10 mouse cellular contexts compared by ENCODE assay signal in the genomic region with DNA sequence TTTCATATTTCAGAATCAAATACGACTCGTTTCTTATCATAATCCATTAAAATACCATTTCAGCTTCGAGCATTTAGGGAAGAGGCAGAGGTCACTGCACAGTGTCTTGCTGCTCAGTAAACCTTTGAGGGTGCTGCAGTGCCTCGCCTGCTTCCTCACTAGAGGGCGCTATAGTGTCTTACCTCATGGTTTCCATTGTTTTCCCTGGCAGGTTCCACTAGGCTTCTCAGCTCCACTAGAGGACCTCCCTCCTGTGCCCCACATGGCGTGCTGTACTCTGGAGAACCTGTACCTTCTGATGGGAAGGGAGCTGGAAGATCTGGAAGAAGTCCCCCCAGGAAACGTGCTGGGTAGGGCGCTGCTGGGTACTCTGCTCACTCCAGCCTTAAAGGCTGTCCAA. TPM values are rescaled to one million over a fixed set of nuclear protein-coding genes. Genes with fewer than 3 reads are reported as not detected.
DNase-seq lines count a peak whose midpoint lies in the region; ATAC-seq and TF ChIP-seq lines count a peak whose summit lies in the region.
"Had no signal": no experiment of that assay in that cellular context is flagged by ENCODE, and none has a peak within 500 bp of the region (broad histone marks: within the 10 kb centered on the region; RNA-seq: fewer than 3 reads in every experiment).

No protein-coding gene starts in this region.

- peaks cover 47% of the 10 kb centered on the region for H3K36me3 ChIP-seq in liver, adult 2 months (ENCODE audit: control insufficient read depth, insufficient read depth, low read length)
- H3K36me3 ChIP-seq in liver, embryonic 11.5 days (ENCODE audit: control insufficient read depth, insufficient read depth, low read length): peaks cover 13% of the 10 kb centered on the region

- no peaks in the 10 kb centered on the region for H3K4me1 ChIP-seq in liver, adult 2 months (ENCODE audit: control insufficient read depth, insufficient read depth, low read length)
- H3K4me1 ChIP-seq in liver, embryonic 11.5 days (replicated peaks; ENCODE audit: control insufficient read depth, insufficient read depth, low read length): no peaks in the 10 kb centered on the region
- no peaks in the 10 kb centered on the region for H3K4me1 ChIP-seq in bone marrow, adult 2 months (ENCODE audit: control insufficient read depth, insufficient read depth, low read length)
- H3K4me1 ChIP-seq: lung, embryonic 15.5 days; neural tube, embryonic 12.5 days had no signal

- no peaks in the 10 kb centered on the region for H3K27me3 ChIP-seq in liver, adult 2 months (ENCODE audit: control insufficient read depth, insufficient read depth, low read length)
- H3K27me3 ChIP-seq in liver, embryonic 11.5 days (replicated peaks; ENCODE audit: control insufficient read depth, insufficient read depth, low read length): no peaks in the 10 kb centered on the region
- H3K27me3 ChIP-seq: lung, embryonic 15.5 days; neural tube, embryonic 12.5 days had no signal

- H3K4me2 ChIP-seq in liver, embryonic 11.5 days: no peak overlapping the region
- H3K4me2 ChIP-seq: heart, embryonic 11.5 days; lung, embryonic 15.5 days; neural tube, embryonic 12.5 days had no signal

- no peak for TF ChIP-seq POLR2A in liver, adult 2 months (IDR thresholded peaks at IDR 0.05; ENCODE audit: extremely low read depth, insufficient read depth, low read length)
- TF ChIP-seq POLR2A in bone marrow, adult 2 months (IDR thresholded peaks at IDR 0.05; ENCODE audit: borderline replicate concordance, control insufficient read depth, low read depth, low read length): no peak

- no peaks in the 10 kb centered on the region for H3K79me2 ChIP-seq in liver, adult 2 months (ENCODE audit: control insufficient read depth, insufficient read depth, low read length)

- no peak overlapping the region for H3K27ac ChIP-seq in liver, adult 2 months (replicated peaks; ENCODE audit: insufficient read depth, low read depth, low read length)
- H3K27ac ChIP-seq in liver, embryonic 11.5 days (ENCODE audit: low read depth, low read length): no peak overlapping the region
- H3K27ac ChIP-seq in bone marrow, adult 2 months (ENCODE audit: control insufficient read depth, insufficient read depth, low read depth, low read length, poor library complexity): no peak overlapping the region
- H3K27ac ChIP-seq: lung, embryonic 15.5 days; neural tube, embryonic 12.5 days had no signal

- no peak for ATAC-seq in liver, embryonic 11.5 days (replicated peaks; ENCODE audit: low FRiP score)
- peak; percentile 80 for ATAC-seq in megakaryocyte, adult 5-6 weeks (ENCODE audit: poor library complexity, severe bottlenecking)
- ATAC-seq in cerebellum, adult (ENCODE audit: insufficient number of reproducible peaks, low FRiP score, low TSS enrichment): no peak

- WGBS in liver, adult 2 months: 84% methylated on average over 8 of the region's 8 CpGs
- 66% methylated on average over 8 of the region's 8 CpGs for WGBS in liver, embryonic 11.5 days
- 76% methylated on average over 8 of the region's 8 CpGs for WGBS in bone marrow, adult 2 months

- H3K4me3 ChIP-seq in liver, adult 2 months (ENCODE audit: insufficient read depth, low read depth, low read length): no peak overlapping the region
- H3K4me3 ChIP-seq in liver, embryonic 11.5 days (ENCODE audit: low read depth, low read length): no peak overlapping the region
- no peak overlapping the region for H3K4me3 ChIP-seq in bone marrow, adult 2 months (replicated peaks; ENCODE audit: control insufficient read depth, low read depth, low read length)
- H3K4me3 ChIP-seq: lung, embryonic 15.5 days; neural tube, embryonic 12.5 days had no signal

- TF ChIP-seq CTCF in liver, adult 2 months (IDR thresholded peaks at IDR 0.05; ENCODE audit: low read depth, low read length): peak; percentile 62
- peak; percentile 72 for TF ChIP-seq CTCF in bone marrow, adult 2 months (IDR thresholded peaks at IDR 0.05; ENCODE audit: control insufficient read depth, insufficient read depth, low read length)

- DNase-seq in liver, adult 2 months (ENCODE audit: extremely low read depth, low read depth, low spot score): peak; percentile 16
- DNase-seq in liver, embryonic 11.5 days (ENCODE audit: low spot score): no peak
- peak; percentile 79 for DNase-seq in ES-CJ7 (ENCODE audit: low read depth, low spot score)
- DNase-seq in layer of hippocampus, adult 8-10 months (ENCODE audit: low spot score in 2 of 2): no peak

- H3K9ac ChIP-seq in liver, adult 2 months (ENCODE audit: low read depth, low read length): no peak overlapping the region
- H3K9ac ChIP-seq in liver, embryonic 11.5 days (ENCODE audit: low read depth, low read length): no peak overlapping the region
- H3K9ac ChIP-seq: lung, embryonic 15.5 days; neural tube, embryonic 12.5 days had no signal

- H3K9me3 ChIP-seq in liver, embryonic 11.5 days (ENCODE audit: control insufficient read depth, low read length): no peaks in the 10 kb centered on the region
- H3K9me3 ChIP-seq: lung, embryonic 15.5 days; neural tube, embryonic 12.5 days had no signal

RNA-seq across cellular contexts. Expression of gene Efl1, which starts 49.3 kb away (rescaled TPM):
- total RNA-seq in liver, adult 2 months (2014; rRNA removed): 7.3 and 8.2 TPM in 2 replicates
- polyA plus RNA-seq in liver, adult 2 months (2012; rRNA removed): 2.0 and 2.4 TPM in 2 replicates
- 20.9 and 21.7 TPM in 2 replicates for polyA plus RNA-seq in liver, embryonic 11.5 days (2014; fragmentation: Nextera tagmentation; extraction: Ambion mirVana)
- polyA plus RNA-seq in bone marrow, adult 2 months (2011; ENCODE audit: insufficient read depth, insufficient read length, low replicate concordance, missing spikeins): 2.6 and 6.8 TPM in 2 replicates
- 12.8 and 14.7 TPM in 2 replicates for total RNA-seq in megakaryocyte, adult 5-6 weeks (2015)
- total RNA-seq in megakaryocyte, adult 5-6 weeks (2017): 11.8 and 13.3 TPM in 2 replicates
- total RNA-seq in layer of hippocampus, adult 8-10 months (2022): 10 to 100 TPM; 18.1 to 25.6 (median 19.1) TPM

RNA-seq across cellular contexts. Expression of gene Saxo2, which starts 49.3 kb away (rescaled TPM):
- 0.81 and 0.83 TPM in 2 replicates for total RNA-seq in liver, adult 2 months (2014; rRNA removed)
- polyA plus RNA-seq in liver, adult 2 months (2012; rRNA removed): 1.6 TPM in 1 of 2 replicates, not detected in the other
- polyA plus RNA-seq in liver, embryonic 11.5 days (2014; fragmentation: Nextera tagmentation; extraction: Ambion mirVana): 2.5 and 3.4 TPM in 2 replicates
- polyA plus RNA-seq in bone marrow, adult 2 months (2011; ENCODE audit: insufficient read depth, insufficient read length, low replicate concordance, missing spikeins): not detected in 2 replicates
- total RNA-seq in megakaryocyte, adult 5-6 weeks (2015): 0.73 TPM in 1 of 2 replicates, not detected in the other
- 0.04 TPM in 1 of 2 replicates, not detected in the other for total RNA-seq in megakaryocyte, adult 5-6 weeks (2017)
- 10 to 100 TPM in 2 of 4 experiments, 1 to 10 TPM in 2; 6.5 to 10.3 (median 9.4) TPM for total RNA-seq in layer of hippocampus, adult 8-10 months (2022)

Comparison
In these comparisons a context has a peak if more than half of its experiments do, and no peak if none do; other contexts are left out.
1. DNase-seq: peak in liver, adult 2 months (single experiment) and ES-CJ7 (single experiment); none in liver, embryonic 11.5 days (single experiment) and layer of hippocampus, adult 8-10 months (0 of 2).